Mouse (Mus musculus) forebrain, embryonic 12.5 days (tissue): Measurements from ENCODE around the gene Arih2. TPM values are rescaled to one million over a fixed set of nuclear protein-coding genes. Genes with fewer than 3 reads are reported as not detected.
A peak's percentile ranks its signal among the peaks of the same experiment; 100 is the strongest.

Source experiments
- ATAC-seq: fragments of 200-750 bp; cut with Nextera tagmentation; 2 replicates; pipeline ENCODE4 v1.8.0; 2017; ENCODE audit warnings: moderate TSS enrichment; ENCODE audit not compliant: low FRiP score
- H3K27ac ChIP-seq: fragments of 300-500 bp; sonication (generic); 2 replicates; pipeline ENCODE4 v1.5.1; 2016; ENCODE audit warnings: mild to moderate bottlenecking
- H3K27me3 ChIP-seq: fragments of 300-500 bp; sonication (generic); 2 replicates; pipeline ENCODE4 v1.6.1; 2016; ENCODE audit warnings: mild to moderate bottlenecking
- H3K36me3 ChIP-seq: fragments of 300-500 bp; sonication (generic); replicated peaks from 2 replicates; pipeline ENCODE4 v1.6.1; 2016; ENCODE audit warnings: mild to moderate bottlenecking
- H3K4me1 ChIP-seq: fragments of 300-500 bp; sonication (generic); 2 replicates; pipeline ENCODE4 v1.6.1; 2016
- H3K4me2 ChIP-seq: fragments of 300-500 bp; sonication (generic); 2 replicates; pipeline ENCODE4 v1.6.1; 2016; ENCODE audit warnings: mild to moderate bottlenecking, moderate library complexity
- H3K4me3 ChIP-seq: fragments of 300-500 bp; sonication (generic); replicated peaks from 2 replicates; pipeline ENCODE4 v1.5.1; 2016; ENCODE audit warnings: mild to moderate bottlenecking
- H3K9ac ChIP-seq: fragments of 300-500 bp; sonication (generic); 2 replicates; pipeline ENCODE4 v1.6.1; 2016; ENCODE audit warnings: mild to moderate bottlenecking
- H3K9me3 ChIP-seq: fragments of 300-500 bp; sonication (generic); 2 replicates; pipeline ENCODE4 v1.6.1; 2016
- WGBS: fragments of 180-500 bp; shearing (Covaris S2); methylation state at CpG from one replicate; pipeline ENCODE4 v1.1.7; 2016; 5-methylcytosine and 5-hydroxymethylcytosine counted together
- polyA plus RNA-seq: library from polyadenylated mRNA; unstranded; fragments of >200 nt; fragmentation: Nextera tagmentation; extraction: Ambion mirVana; gene quantifications from 2 replicates; pipeline ENCODE4 v1.2.1, GENCODE M21; 2016

Gene Arih2
- polyA plus RNA-seq, 1 experiment from 2014 or later: 57.9 TPM

GRCm38 (mm10) chr9:108575321-108576297, 73.6 kb downstream of the Arih2 start:
- WGBS: 91% methylated on average over 37 of the region's 37 CpGs
- Histone ChIP-seq H3K4me2 (peak overlapping the region; percentile 90; the same call in 1 of the 2 replicates), H3K36me3 (peaks cover 65% of the 10 kb centered on the region), H3K4me3 (no peak overlapping the region; the same call in 1 of the 2 replicates), H3K27me3 (no peaks in the 10 kb centered on the region), H3K4me1 (peaks cover 69% of the 10 kb centered on the region), H3K9me3 (no peaks in the 10 kb centered on the region), H3K27ac (no peak overlapping the region), H3K9ac (peak overlapping the region; percentile 8; the same call in 1 of the 2 replicates)
- no peak for ATAC-seq

GRCm38 (mm10) chr9:108574921-108575320, 74.3 kb downstream of the Arih2 start:
- Histone ChIP-seq H3K36me3 (peaks cover 66% of the 10 kb centered on the region), H3K27me3 (no peaks in the 10 kb centered on the region), H3K27ac (peak overlapping the region; percentile 21; the same call in 1 of the 2 replicates), H3K4me3 (no peak overlapping the region; the same call in 1 of the 2 replicates), H3K4me2 (peak overlapping the region; percentile 15; the same call in 1 of the 2 replicates), H3K4me1 (peaks cover 73% of the 10 kb centered on the region), H3K9me3 (no peaks in the 10 kb centered on the region), H3K9ac (no peak overlapping the region)
- WGBS: 86% methylated on average over 12 of the region's 12 CpGs
- ATAC-seq: no peak

GRCm38 (mm10) chr9:108573774-108574690, 75.2 kb downstream of the Arih2 start:
- no peak overlapping the region for H3K4me3 ChIP-seq
- peak overlapping the region; percentile 36; the same call in 1 of the 2 replicates for H3K27ac ChIP-seq
- H3K4me2 ChIP-seq: peak overlapping the region; percentile 15; the same call in 1 of the 2 replicates
- no peaks in the 10 kb centered on the region for H3K27me3 ChIP-seq
- H3K36me3 ChIP-seq: peaks cover 66% of the 10 kb centered on the region
- peaks cover 71% of the 10 kb centered on the region for H3K4me1 ChIP-seq
- no peaks in the 10 kb centered on the region for H3K9me3 ChIP-seq
- 0 out of 2 replicates have a peak overlapping the region, but pooled peaks have one; percentile 17 for H3K9ac ChIP-seq
- 47% methylated on average over 26 of the region's 26 CpGs for WGBS
- ATAC-seq: no peak

GRCm38 (mm10) chr9:108572321-108572720, 76.9 kb downstream of the Arih2 start:
- peaks cover 66% of the 10 kb centered on the region for H3K36me3 ChIP-seq
- WGBS: 88% methylated on average over 10 of the region's 10 CpGs
- no peak for ATAC-seq

GRCm38 (mm10) chr9:108571401-108571973, 77.7 kb downstream of the Arih2 start:
- Histone ChIP-seq H3K27ac (no peak overlapping the region), H3K9me3 (no peaks in the 10 kb centered on the region), H3K9ac (no peak overlapping the region), H3K4me3 (no peak overlapping the region), H3K27me3 (no peaks in the 10 kb centered on the region), H3K4me1 (peaks cover 69% of the 10 kb centered on the region), H3K36me3 (peaks cover 60% of the 10 kb centered on the region), H3K4me2 (no peak overlapping the region; the same call in 1 of the 2 replicates)
- ATAC-seq: no peak
- 93% methylated on average over 16 of the region's 16 CpGs for WGBS

More at GRCm38 (mm10) chr9:108572321-108572720, 76.9 kb downstream of the Arih2 start:
- Histone ChIP-seq H3K9ac (no peak overlapping the region), H3K4me1 (peaks cover 77% of the 10 kb centered on the region), H3K27me3 (no peaks in the 10 kb centered on the region), H3K4me2 (no peak overlapping the region), H3K27ac (0 out of 2 replicates have a peak overlapping the region, but pooled peaks have one; percentile 2), H3K9me3 (no peaks in the 10 kb centered on the region), H3K4me3 (no peak overlapping the region)

GRCm38 (mm10) chr9:108570207-108570896, 78.8 kb downstream of the Arih2 start:
- ATAC-seq: no peak; the same call in 1 of the 2 replicates
- peak overlapping the region; percentile 63 for H3K4me3 ChIP-seq
- no peaks in the 10 kb centered on the region for H3K9me3 ChIP-seq
- no peaks in the 10 kb centered on the region for H3K27me3 ChIP-seq
- H3K27ac ChIP-seq: peak overlapping the region; percentile 75
- H3K4me2 ChIP-seq: peak overlapping the region; percentile 99
- H3K4me1 ChIP-seq: peaks cover 69% of the 10 kb centered on the region
- WGBS: 3% methylated on average over 40 of the region's 40 CpGs
- H3K36me3 ChIP-seq: peaks cover 56% of the 10 kb centered on the region
- H3K9ac ChIP-seq: peak overlapping the region; percentile 64

- H3K4me2 ChIP-seq: peak within 1 kb of the TSS; percentile 99
- 5% methylated on average over 42 of the region's 42 CpGs for WGBS
- peaks cover 56% of the 10 kb centered on the region for H3K36me3 ChIP-seq
- H3K9ac ChIP-seq: peak within 1 kb of the TSS; percentile 64
- H3K4me1 ChIP-seq: peaks cover 61% of the 10 kb centered on the region
- H3K4me3 ChIP-seq: peak within 1 kb of the TSS; percentile 63
- peak; percentile 71 for ATAC-seq
- H3K9me3 ChIP-seq: no peaks in the 10 kb centered on the region
- peak within 1 kb of the TSS; percentile 75 for H3K27ac ChIP-seq
- H3K27me3 ChIP-seq: no peaks in the 10 kb centered on the region
Measured at GRCm38 (mm10) chr9:108569381-108570206, 79.6 kb downstream of the Arih2 start, which contains the start of gene Dalrd3. TSS of gene Dalrd3 (plus strand) at chr9:108569886.

GRCm38 (mm10) chr9:108568511-108568921, 80.7 kb downstream of the Arih2 start:
- Histone ChIP-seq H3K9me3 (no peaks in the 10 kb centered on the region), H3K27ac (0 out of 2 replicates have a peak overlapping the region, but pooled peaks have one; percentile 97), H3K9ac (no peak overlapping the region), H3K4me3 (peak overlapping the region; percentile 61; the same call in 1 of the 2 replicates), H3K4me2 (peak overlapping the region; percentile 98), H3K36me3 (peaks cover 56% of the 10 kb centered on the region), H3K4me1 (peaks cover 55% of the 10 kb centered on the region), H3K27me3 (no peaks in the 10 kb centered on the region)
- 83% methylated on average over 17 of the region's 17 CpGs for WGBS
- ATAC-seq: no peak

GRCm38 (mm10) chr9:108567931-108568419, 81.2 kb downstream of the Arih2 start:
- H3K36me3 ChIP-seq: peaks cover 55% of the 10 kb centered on the region
- no peaks in the 10 kb centered on the region for H3K27me3 ChIP-seq
- WGBS: 7% methylated on average over 18 of the region's 18 CpGs
- no peaks in the 10 kb centered on the region for H3K9me3 ChIP-seq
- no peak for ATAC-seq
- H3K4me3 ChIP-seq: peak overlapping the region; percentile 61
- H3K4me2 ChIP-seq: peak overlapping the region; percentile 98
- H3K9ac ChIP-seq: peak overlapping the region; percentile 68
- H3K27ac ChIP-seq: peak overlapping the region; percentile 97
- H3K4me1 ChIP-seq: peaks cover 51% of the 10 kb centered on the region
